Mouse (Mus musculus): ENCODE measurements around the gene Kremen1. TPM values are rescaled to one million over a fixed set of nuclear protein-coding genes. Genes with fewer than 3 reads are reported as not detected.

Kremen1 gene
- polyA plus RNA-seq, 1 experiment from 2014 or later: 5.7 TPM

DNA sequence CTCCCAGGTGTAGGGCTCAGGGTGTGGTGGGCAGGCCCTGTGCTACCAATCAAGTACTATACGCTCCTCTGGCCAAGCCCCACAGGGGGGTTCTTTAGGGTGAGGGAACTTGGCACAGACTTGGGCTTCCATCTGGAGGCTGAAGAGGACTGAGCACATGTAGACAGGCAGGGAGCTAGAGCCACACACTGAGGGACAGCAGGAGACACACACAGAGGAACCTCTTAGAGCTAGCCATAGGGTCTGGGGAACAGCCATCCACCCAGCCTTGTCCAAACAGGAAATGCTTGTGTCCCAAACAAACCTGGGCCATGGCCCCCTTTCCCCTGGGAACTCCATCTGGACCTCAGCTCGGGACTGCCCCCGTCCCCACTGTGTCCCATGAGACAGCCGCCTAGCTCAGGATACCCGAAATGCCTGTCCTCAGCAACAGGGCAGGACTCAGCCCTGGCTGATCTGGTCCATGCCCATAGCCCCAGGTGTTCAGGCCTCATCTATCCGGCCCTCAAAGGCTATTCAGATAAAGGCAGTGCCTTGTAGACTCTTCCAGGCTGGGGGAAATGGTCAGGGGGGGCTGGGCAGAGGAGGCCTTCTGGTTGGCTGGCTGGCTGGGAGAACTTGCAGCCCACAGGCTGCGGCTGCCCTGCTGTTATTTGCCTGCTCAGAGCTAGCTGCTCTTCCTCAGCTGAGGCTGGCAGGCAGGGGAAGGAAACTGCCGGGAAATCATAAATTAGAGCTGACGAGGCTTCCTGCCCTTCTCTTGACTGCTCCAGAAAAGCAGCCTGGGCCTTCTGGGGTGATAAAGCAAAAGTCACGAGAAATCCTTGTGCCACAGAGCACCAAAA is 106.2 kb downstream of the Kremen1 start:
- H3K9ac ChIP-seq (replicated peaks): no peak overlapping the region

DNA sequence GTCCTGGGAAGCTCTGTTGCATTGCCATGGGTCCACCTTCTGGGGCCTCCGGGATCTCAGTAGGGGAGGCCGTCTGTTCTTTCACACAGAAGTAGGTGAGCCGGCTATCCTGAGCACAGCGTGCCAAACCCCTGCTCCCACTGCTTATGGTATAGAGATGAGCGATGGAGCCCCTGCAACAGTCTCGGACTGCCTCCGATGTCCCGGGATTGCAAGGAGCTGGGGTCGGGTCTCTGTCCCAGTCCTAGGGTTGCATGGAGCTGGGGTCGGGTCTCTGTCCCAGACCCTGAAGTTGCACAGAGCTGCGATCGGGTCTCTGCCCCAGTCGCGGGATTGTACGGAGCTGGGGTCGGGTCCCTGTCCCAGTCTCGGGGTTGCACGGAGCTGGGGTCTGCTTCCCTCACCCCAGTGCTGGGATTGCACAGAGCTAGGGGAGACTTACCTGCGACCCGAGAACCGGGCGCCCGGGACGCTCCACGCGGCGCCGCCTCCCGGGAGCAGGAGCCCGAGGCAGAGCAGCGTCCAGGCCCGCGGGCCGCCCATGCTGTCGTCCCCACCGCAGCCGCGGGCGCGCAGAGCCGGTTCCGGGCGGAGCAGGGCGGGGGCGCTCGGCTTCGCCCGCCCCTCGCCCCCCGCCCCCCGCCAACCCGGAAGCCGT is 109.5 kb downstream of the Kremen1 start, which contains the start of gene Emid1:
Gene Emid1, minus strand, starts transcription at position 578 of the 658 bp plus-strand sequence.
- no peak within 1 kb of the TSS for H3K27ac ChIP-seq (replicated peaks)
- H3K9ac ChIP-seq (replicated peaks): peak within 1 kb of the TSS; percentile 56
- H3K27me3 ChIP-seq (replicated peaks): peaks cover 9% of the 10 kb centered on the region; the same call in 1 of the 2 replicates
- peaks cover 47% of the 10 kb centered on the region for H3K4me1 ChIP-seq
- WGBS: under 1% methylated on average over 39 of the region's 53 CpGs
- ATAC-seq (ENCODE audit: low FRiP score): peak; percentile 21; the same call in 1 of the 2 replicates
- H3K4me3 ChIP-seq (replicated peaks): peak within 1 kb of the TSS; percentile 49
- H3K9me3 ChIP-seq (replicated peaks): no peaks in the 10 kb centered on the region
- H3K4me2 ChIP-seq: peak within 1 kb of the TSS; percentile 88
- no peaks in the 10 kb centered on the region for H3K36me3 ChIP-seq

More for the DNA sequence above, 106.2 kb downstream of the Kremen1 start:
- 30% methylated on average over 10 of the region's 10 CpGs for WGBS
- 0 out of 2 replicates have a peak overlapping the region, but pooled peaks have one; percentile 33 for H3K27ac ChIP-seq (replicated peaks)
- H3K4me2 ChIP-seq: no peak overlapping the region
- no peak overlapping the region for H3K4me3 ChIP-seq (replicated peaks)
- H3K36me3 ChIP-seq: no peaks in the 10 kb centered on the region
- H3K27me3 ChIP-seq (replicated peaks): peaks cover 9% of the 10 kb centered on the region; the same call in 1 of the 2 replicates
- no peak for ATAC-seq (ENCODE audit: low FRiP score)
- H3K9me3 ChIP-seq (replicated peaks): no peaks in the 10 kb centered on the region
- peaks cover 34% of the 10 kb centered on the region for H3K4me1 ChIP-seq

- ATAC-seq (ENCODE audit: low FRiP score): no peak
- peaks cover 47% of the 10 kb centered on the region for H3K4me1 ChIP-seq
- H3K9ac ChIP-seq (replicated peaks): peak overlapping the region; percentile 56; the same call in 1 of the 2 replicates
Measured at GRCm38 (mm10) chr11:5151247-5151630, 110.1 kb downstream of the Kremen1 start.

DNA sequence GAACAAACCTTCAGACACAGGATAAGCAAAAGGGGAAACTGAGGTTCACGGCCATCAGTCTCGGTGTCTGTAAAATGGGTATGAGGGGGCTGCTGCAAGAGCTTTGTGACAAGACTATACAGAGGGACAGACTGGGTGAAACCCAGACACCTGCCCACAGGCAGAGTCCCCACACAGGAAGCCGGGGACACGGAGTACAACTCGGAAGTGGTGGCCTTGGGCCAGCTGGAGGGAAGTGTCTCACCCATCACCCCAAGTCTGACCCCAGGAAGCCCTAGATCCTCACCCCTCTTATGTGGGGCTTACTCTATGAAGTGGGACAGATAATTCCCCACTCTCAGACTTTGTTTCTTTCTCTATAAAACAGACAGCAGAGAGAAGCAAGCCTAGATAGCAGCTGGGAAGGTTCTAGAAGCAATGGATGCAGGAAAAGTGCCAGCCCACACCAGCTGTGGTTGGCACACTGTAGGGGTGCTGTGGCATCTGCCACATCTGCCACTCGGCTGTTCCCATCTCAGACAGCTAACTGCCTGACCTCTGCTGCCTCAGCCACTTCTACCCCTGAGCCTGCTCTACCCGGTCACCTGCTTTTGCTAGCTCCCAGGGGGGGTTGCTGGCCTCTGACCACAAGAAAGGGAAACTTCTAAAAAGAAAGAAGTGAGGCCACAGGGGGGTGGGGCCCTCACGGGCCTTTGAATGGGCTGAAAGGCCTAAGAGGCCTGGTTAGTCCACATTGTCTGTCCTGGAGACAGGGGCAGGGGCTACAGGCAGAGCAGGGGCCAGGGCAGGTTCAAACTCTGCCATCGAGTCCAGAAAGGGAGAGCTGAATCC is 110.7 kb downstream of the Kremen1 start:
- no peaks in the 10 kb centered on the region for H3K36me3 ChIP-seq
- H3K4me3 ChIP-seq (replicated peaks): no peak overlapping the region
- peak overlapping the region; percentile 88 for H3K4me2 ChIP-seq
- no peaks in the 10 kb centered on the region for H3K9me3 ChIP-seq (replicated peaks)
- 47% methylated on average over 9 of the region's 9 CpGs for WGBS
- no peak for ATAC-seq (ENCODE audit: low FRiP score)
- peaks cover 46% of the 10 kb centered on the region for H3K4me1 ChIP-seq
- no peak overlapping the region for H3K9ac ChIP-seq (replicated peaks)
- peaks cover 9% of the 10 kb centered on the region; the same call in 1 of the 2 replicates for H3K27me3 ChIP-seq (replicated peaks)
- H3K27ac ChIP-seq (replicated peaks): no peak overlapping the region

More at GRCm38 (mm10) chr11:5151247-5151630, 110.1 kb downstream of the Kremen1 start:
- Histone ChIP-seq H3K4me2 (peak overlapping the region; percentile 88), H3K4me3 (replicated peaks) (peak overlapping the region; percentile 49), H3K27ac (replicated peaks) (no peak overlapping the region), H3K36me3 (no peaks in the 10 kb centered on the region), H3K27me3 (replicated peaks) (peaks cover 9% of the 10 kb centered on the region; the same call in 1 of the 2 replicates), H3K9me3 (replicated peaks) (no peaks in the 10 kb centered on the region)
- 14% methylated on average over 4 of the region's 4 CpGs for WGBS

GRCm38 (mm10) chr11:5149955-5150354 is 111.4 kb downstream of the Kremen1 start:
- no peaks in the 10 kb centered on the region for H3K9me3 ChIP-seq (replicated peaks)
- no peak overlapping the region for H3K9ac ChIP-seq (replicated peaks)
- ATAC-seq (ENCODE audit: low FRiP score): peak; percentile 23; the same call in 1 of the 2 replicates
- no peak overlapping the region for H3K4me3 ChIP-seq (replicated peaks)
- H3K4me1 ChIP-seq: peaks cover 39% of the 10 kb centered on the region
- H3K27me3 ChIP-seq (replicated peaks): peaks cover 6% of the 10 kb centered on the region; the same call in 1 of the 2 replicates
- H3K27ac ChIP-seq (replicated peaks): no peak overlapping the region
- H3K4me2 ChIP-seq: no peak overlapping the region
- 59% methylated on average over 9 of the region's 9 CpGs for WGBS
- H3K36me3 ChIP-seq: no peaks in the 10 kb centered on the region

- Histone ChIP-seq H3K9me3 (replicated peaks) (no peaks in the 10 kb centered on the region), H3K4me2 (0 out of 2 replicates have a peak overlapping the region, but pooled peaks have one; percentile 5), H3K4me1 (peaks cover 36% of the 10 kb centered on the region), H3K9ac (replicated peaks) (no peak overlapping the region), H3K27ac (replicated peaks) (no peak overlapping the region), H3K27me3 (replicated peaks) (0 out of 2 replicates have a peak, but pooled peaks cover 6% of the 10 kb centered on the region), H3K4me3 (replicated peaks) (no peak overlapping the region), H3K36me3 (no peaks in the 10 kb centered on the region)
- 12% methylated on average over 7 of the region's 7 CpGs for WGBS
- ATAC-seq (ENCODE audit: low FRiP score): no peak
Measured at GRCm38 (mm10) chr11:5149249-5149648, 112.1 kb downstream of the Kremen1 start.

DNA sequence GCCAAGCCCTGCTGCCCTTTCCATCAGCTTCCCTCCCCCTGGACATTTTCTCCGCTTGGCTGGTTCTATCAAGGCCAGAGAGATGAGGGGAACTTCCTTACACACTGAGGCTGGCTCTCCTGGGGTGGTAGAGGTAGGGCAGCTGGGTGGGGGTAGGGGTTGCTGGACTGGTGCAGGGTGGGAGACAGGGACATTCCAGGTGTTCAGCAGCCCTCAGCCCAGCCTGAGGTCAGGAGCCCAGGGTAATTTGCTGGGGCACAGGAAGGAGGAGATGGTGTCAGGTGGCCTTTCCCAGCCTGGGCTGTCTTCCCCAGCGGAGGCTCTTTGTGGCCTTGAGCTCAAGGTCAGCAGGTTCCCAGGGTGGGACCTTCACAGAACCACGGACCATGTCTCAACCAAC is 115.8 kb downstream of the Kremen1 start:
- no peak for ATAC-seq (ENCODE audit: low FRiP score)
- no peak overlapping the region for H3K27ac ChIP-seq (replicated peaks)
- WGBS: 75% methylated on average over 3 of the region's 3 CpGs
- no peak overlapping the region for H3K4me2 ChIP-seq
- no peak overlapping the region for H3K4me3 ChIP-seq (replicated peaks)
- H3K36me3 ChIP-seq: no peaks in the 10 kb centered on the region
- H3K9me3 ChIP-seq (replicated peaks): no peaks in the 10 kb centered on the region
- H3K4me1 ChIP-seq: peaks cover 20% of the 10 kb centered on the region
- H3K27me3 ChIP-seq (replicated peaks): no peaks in the 10 kb centered on the region
- H3K9ac ChIP-seq (replicated peaks): no peak overlapping the region

DNA sequence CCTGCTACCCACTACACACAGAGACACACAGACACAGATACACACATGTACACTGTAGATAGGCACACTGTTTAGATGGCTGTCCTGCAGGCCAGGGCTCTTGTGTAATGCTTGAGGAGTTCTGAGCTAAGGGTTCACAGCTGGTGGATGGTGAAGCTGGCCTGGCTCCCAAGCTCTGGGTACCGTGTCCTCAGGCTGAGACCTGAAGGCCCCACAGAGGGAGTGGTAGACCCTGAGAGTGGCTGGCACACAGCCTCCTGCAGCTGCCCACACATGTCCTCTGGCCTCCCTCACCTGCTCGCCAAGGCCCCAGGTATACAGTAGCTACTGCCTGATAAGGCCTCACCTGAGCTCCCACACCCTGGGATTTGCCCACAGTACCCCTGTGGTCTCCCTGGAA is 119.4 kb downstream of the Kremen1 start:
- H3K27me3 ChIP-seq (replicated peaks): no peaks in the 10 kb centered on the region
- 82% methylated on average over 2 of the region's 2 CpGs for WGBS
- H3K4me1 ChIP-seq: peaks cover 10% of the 10 kb centered on the region
- no peak overlapping the region for H3K4me3 ChIP-seq (replicated peaks)
- no peak overlapping the region for H3K4me2 ChIP-seq
- no peak overlapping the region for H3K27ac ChIP-seq (replicated peaks)
- no peaks in the 10 kb centered on the region for H3K9me3 ChIP-seq (replicated peaks)
- no peak for ATAC-seq (ENCODE audit: low FRiP score)
- H3K9ac ChIP-seq (replicated peaks): no peak overlapping the region
- H3K36me3 ChIP-seq: no peaks in the 10 kb centered on the region

Other genes with a start within 250 kb of the Kremen1 start
- 2.8 and 2.9 TPM in 2 replicates for gene Rasl10a, start 203.4 kb downstream of the Kremen1 start, polyA plus RNA-seq (2015; fragmentation: Nextera tagmentation; extraction: Ambion mirVana)
- 25.9 and 26.0 TPM in 2 replicates for gene Gas2l1, start 196.2 kb downstream of the Kremen1 start, polyA plus RNA-seq (2015; fragmentation: Nextera tagmentation; extraction: Ambion mirVana)
- 40.0 and 41.5 TPM in 2 replicates for gene Rhbdd3, start 162.6 kb downstream of the Kremen1 start, polyA plus RNA-seq (2015; fragmentation: Nextera tagmentation; extraction: Ambion mirVana)
- gene Ewsr1, start 162.3 kb downstream of the Kremen1 start, polyA plus RNA-seq (2015; fragmentation: Nextera tagmentation; extraction: Ambion mirVana): 533 and 582 TPM in 2 replicates
- 20.1 and 30.6 TPM in 2 replicates for gene Emid1, start 109.3 kb downstream of the Kremen1 start, polyA plus RNA-seq (2015; fragmentation: Nextera tagmentation; extraction: Ambion mirVana)
- 7.2 and 8.5 TPM in 2 replicates for gene Znrf3, start 183.3 kb upstream of the Kremen1 start, polyA plus RNA-seq (2015; fragmentation: Nextera tagmentation; extraction: Ambion mirVana)